Mouse (Mus musculus): ENCODE data around the gene Rgs1. TPM values are rescaled to one million over a fixed set of nuclear protein-coding genes. Genes with fewer than 3 reads are reported as not detected.

The Rgs1 gene
- polyA plus RNA-seq, 1 experiment, result 0.43 TPM

GRCm38 (mm10) chr1:144199538-144199937, 49.5 kb downstream of the Rgs1 start:
- no peak overlapping the region for H3K4me3 ChIP-seq (ENCODE audit: low read depth, low read length)
- H3K36me3 ChIP-seq (ENCODE audit: control insufficient read depth, insufficient read depth, low read length), result no peaks in the 10 kb centered on the region
- no peaks in the 10 kb centered on the region for H3K4me1 ChIP-seq (ENCODE audit: control insufficient read depth, insufficient read depth, insufficient read length, low read length)
- no peak for TF ChIP-seq CTCF (IDR thresholded peaks at IDR 0.05; ENCODE audit: extremely low read depth, insufficient read length, insufficient replicate concordance, low read depth, low read length)
- TF ChIP-seq POLR2A (IDR thresholded peaks at IDR 0.05; ENCODE audit: low read depth, low read length), result no peak
- no peak overlapping the region for H3K27ac ChIP-seq (ENCODE audit: insufficient read depth, low read depth, low read length)
- 58% methylated on average over 1 of the region's 1 CpGs for WGBS
- H3K27me3 ChIP-seq (ENCODE audit: control insufficient read depth, insufficient read depth, low read length), result no peaks in the 10 kb centered on the region

- no peak for TF ChIP-seq CTCF (IDR thresholded peaks at IDR 0.05; ENCODE audit: extremely low read depth, insufficient read length, insufficient replicate concordance, low read depth, low read length)
- TF ChIP-seq POLR2A (IDR thresholded peaks at IDR 0.05; ENCODE audit: low read depth, low read length), result no peak
- H3K27me3 ChIP-seq (ENCODE audit: control insufficient read depth, insufficient read depth, low read length), result no peaks in the 10 kb centered on the region
- H3K4me1 ChIP-seq (ENCODE audit: control insufficient read depth, insufficient read depth, insufficient read length, low read length), result no peaks in the 10 kb centered on the region
- no peaks in the 10 kb centered on the region for H3K36me3 ChIP-seq (ENCODE audit: control insufficient read depth, insufficient read depth, low read length)
- no peak overlapping the region for H3K4me3 ChIP-seq (ENCODE audit: low read depth, low read length)
- WGBS, result 30% methylated on average over 3 of the region's 3 CpGs
- H3K27ac ChIP-seq (ENCODE audit: insufficient read depth, low read depth, low read length), result no peak overlapping the region
Measured at GRCm38 (mm10) chr1:144197684-144198083, 51.4 kb downstream of the Rgs1 start.

Other genes starting within 250 kb of the Rgs1 start
- gene Rgs2, start 245.1 kb downstream of the Rgs1 start, polyA plus RNA-seq (2012; rRNA removed), result 0.60 and 1.6 TPM in 2 replicates
- 0.08 TPM in 1 of 2 replicates, not detected in the other for gene Rgs13, start 71.9 kb downstream of the Rgs1 start, polyA plus RNA-seq (2012; rRNA removed)